Mouse (Mus musculus): ENCODE data around the gene Abcf2. TPM values are rescaled to one million over a fixed set of nuclear protein-coding genes. Genes with fewer than 3 reads are reported as not detected.

Gene Abcf2
- polyA plus RNA-seq, 1 experiment from 2014 or later = 82.7 TPM

DNA sequence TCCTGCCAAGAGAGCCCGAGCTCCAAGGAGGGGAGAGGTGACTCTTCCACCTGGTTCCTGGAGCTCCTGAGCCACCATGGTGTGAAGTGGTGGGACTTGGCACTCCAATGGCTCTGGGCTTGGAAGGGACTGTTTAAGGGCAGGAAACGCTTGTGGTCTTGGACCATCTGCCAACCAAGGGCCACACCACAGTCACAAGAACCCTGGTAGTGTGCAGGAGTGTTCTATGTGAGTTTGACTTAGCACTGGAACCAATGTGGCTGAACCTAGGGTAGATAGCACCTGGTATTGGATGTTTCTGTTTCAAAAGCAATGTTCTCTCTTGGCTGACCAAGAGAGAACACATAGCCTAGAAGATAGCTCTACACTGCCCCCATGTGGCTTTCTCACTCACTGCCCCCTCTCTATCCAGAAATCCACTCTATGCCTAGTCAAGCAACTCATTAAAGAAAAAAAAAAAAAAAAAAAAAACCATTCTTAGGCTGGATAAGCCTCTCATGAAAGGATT, 20.0 kb upstream of the Abcf2 start:
- ATAC-seq = peak; percentile 31
- peaks cover 34% of the 10 kb centered on the region for H3K4me1 ChIP-seq (ENCODE audit: control insufficient read depth, insufficient read depth, low read length)
- peaks cover 15% of the 10 kb centered on the region for H3K27me3 ChIP-seq (replicated peaks; ENCODE audit: control insufficient read depth, insufficient read depth, low read length)
- no peak overlapping the region for H3K4me2 ChIP-seq (ENCODE audit: low read depth, low read length)
- peaks cover 3% of the 10 kb centered on the region; the same call in 1 of the 2 replicates for H3K36me3 ChIP-seq (ENCODE audit: control insufficient read depth, insufficient read depth, low read length)
- WGBS = 61% methylated on average over 2 of the region's 2 CpGs
- H3K4me3 ChIP-seq (ENCODE audit: low read length) = no peak overlapping the region
- no peak overlapping the region for H3K27ac ChIP-seq (ENCODE audit: low read length)
- no peak overlapping the region for H3K9ac ChIP-seq (ENCODE audit: low read depth, low read length)
- H3K9me3 ChIP-seq (ENCODE audit: control insufficient read depth, low read length) = no peaks in the 10 kb centered on the region

DNA sequence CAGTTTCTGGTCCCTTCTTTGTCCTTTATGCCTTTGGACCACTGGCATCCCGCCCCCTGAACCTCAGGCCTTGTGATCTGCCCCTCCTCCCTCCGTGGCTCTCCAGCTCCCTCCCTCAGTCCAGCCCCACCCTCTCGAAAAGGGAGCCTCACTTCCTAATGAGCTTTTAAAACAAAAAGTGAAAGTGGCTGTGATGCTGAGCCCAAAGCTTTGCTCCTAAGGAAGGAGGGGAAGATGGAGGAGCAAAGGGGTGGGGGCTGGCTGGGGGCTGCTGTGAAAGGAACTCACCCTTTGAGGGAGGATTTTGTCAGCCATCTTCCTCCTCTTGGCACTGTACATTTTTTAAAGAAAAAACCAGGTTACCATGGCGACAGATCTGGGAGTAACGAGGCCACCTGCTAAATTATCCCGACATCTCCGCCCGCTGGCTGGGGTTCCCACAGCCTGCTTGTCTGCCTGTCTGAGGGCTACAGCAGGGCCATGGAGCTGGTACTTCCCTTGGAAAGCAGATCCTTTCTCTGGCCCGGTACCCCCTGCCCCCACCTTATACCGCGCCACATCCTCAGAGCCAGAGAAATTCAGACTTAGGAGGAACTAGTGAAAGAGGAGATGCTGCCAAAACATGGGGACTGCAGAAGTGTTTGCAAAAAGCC, 19.4 kb upstream of the Abcf2 start:
- H3K27me3 ChIP-seq (replicated peaks; ENCODE audit: control insufficient read depth, insufficient read depth, low read length) = peaks cover 15% of the 10 kb centered on the region
- peaks cover 37% of the 10 kb centered on the region for H3K4me1 ChIP-seq (ENCODE audit: control insufficient read depth, insufficient read depth, low read length)
- WGBS = 24% methylated on average over 11 of the region's 11 CpGs
- no peak overlapping the region for H3K4me2 ChIP-seq (ENCODE audit: low read depth, low read length)
- no peak overlapping the region for H3K27ac ChIP-seq (ENCODE audit: low read length)
- H3K9ac ChIP-seq (ENCODE audit: low read depth, low read length) = no peak overlapping the region
- no peak for ATAC-seq
- no peaks in the 10 kb centered on the region for H3K9me3 ChIP-seq (ENCODE audit: control insufficient read depth, low read length)
- H3K4me3 ChIP-seq (ENCODE audit: low read length) = no peak overlapping the region
- peaks cover 8% of the 10 kb centered on the region; the same call in 1 of the 2 replicates for H3K36me3 ChIP-seq (ENCODE audit: control insufficient read depth, insufficient read depth, low read length)

DNA sequence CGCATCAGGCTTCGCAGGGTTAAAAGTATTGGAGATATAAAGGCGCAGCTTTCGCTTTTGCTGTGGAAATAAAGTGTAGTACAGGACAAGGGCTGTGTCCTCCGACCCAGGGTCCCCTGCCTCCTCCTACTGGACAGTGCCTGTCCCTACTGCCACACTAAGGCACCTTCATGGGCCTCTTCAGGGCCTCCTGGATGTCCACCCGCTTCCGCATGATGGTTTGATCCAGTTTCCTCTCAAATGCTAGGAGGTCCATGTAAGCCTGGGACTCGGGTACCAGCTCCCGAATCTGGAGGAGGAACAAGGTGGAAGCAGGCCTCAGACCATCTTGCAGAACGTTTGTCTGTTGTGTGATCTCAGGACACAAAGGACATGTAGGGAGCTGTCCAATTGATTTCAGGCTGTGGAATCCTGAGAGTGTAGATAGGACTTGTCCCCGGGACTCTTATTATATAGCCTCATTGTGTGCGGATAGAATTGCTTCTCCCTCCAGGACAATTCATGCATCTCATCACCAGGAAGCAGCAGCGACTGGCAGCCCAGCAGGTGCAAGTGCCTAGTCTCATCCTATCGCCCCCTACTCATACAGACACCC, 18.6 kb upstream of the Abcf2 start:
- Histone ChIP-seq H3K4me2 (ENCODE audit: low read depth, low read length) (no peak overlapping the region), H3K4me1 (ENCODE audit: control insufficient read depth, insufficient read depth, low read length) (peaks cover 37% of the 10 kb centered on the region), H3K36me3 (ENCODE audit: control insufficient read depth, insufficient read depth, low read length) (peaks cover 8% of the 10 kb centered on the region; the same call in 1 of the 2 replicates), H3K27me3 (replicated peaks; ENCODE audit: control insufficient read depth, insufficient read depth, low read length) (peaks cover 14% of the 10 kb centered on the region), H3K9ac (ENCODE audit: low read depth, low read length) (no peak overlapping the region), H3K27ac (ENCODE audit: low read length) (no peak overlapping the region), H3K9me3 (ENCODE audit: control insufficient read depth, low read length) (no peaks in the 10 kb centered on the region), H3K4me3 (ENCODE audit: low read length) (no peak overlapping the region)
- 69% methylated on average over 14 of the region's 14 CpGs for WGBS
- ATAC-seq = no peak

DNA sequence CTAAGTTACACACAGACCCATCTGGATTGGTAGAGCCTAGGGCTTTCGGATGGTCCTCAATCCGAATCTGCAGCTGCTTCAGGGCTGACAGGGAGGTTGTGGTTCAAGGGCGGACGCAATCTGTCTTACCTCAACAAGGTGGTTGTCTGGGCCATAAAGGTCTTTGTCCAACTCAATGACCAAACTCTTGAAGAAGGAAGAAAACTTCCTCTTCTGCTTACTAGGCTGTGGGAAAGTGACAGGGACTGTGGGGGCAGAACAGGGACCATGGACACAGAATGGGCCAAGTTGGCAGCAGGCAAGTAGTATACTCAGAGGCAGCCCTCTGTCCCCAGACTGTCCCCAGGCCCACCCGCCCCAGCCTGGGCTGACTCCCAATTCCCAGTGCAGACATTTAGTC, 18.0 kb upstream of the Abcf2 start:
- no peak overlapping the region for H3K4me2 ChIP-seq (ENCODE audit: low read depth, low read length)
- H3K36me3 ChIP-seq (ENCODE audit: control insufficient read depth, insufficient read depth, low read length) = peaks cover 8% of the 10 kb centered on the region; the same call in 1 of the 2 replicates
- H3K9ac ChIP-seq (ENCODE audit: low read depth, low read length) = no peak overlapping the region
- no peak overlapping the region for H3K27ac ChIP-seq (ENCODE audit: low read length)
- ATAC-seq = no peak
- peaks cover 32% of the 10 kb centered on the region for H3K4me1 ChIP-seq (ENCODE audit: control insufficient read depth, insufficient read depth, low read length)
- WGBS = 91% methylated on average over 5 of the region's 5 CpGs
- no peaks in the 10 kb centered on the region for H3K9me3 ChIP-seq (ENCODE audit: control insufficient read depth, low read length)
- no peak overlapping the region for H3K4me3 ChIP-seq (ENCODE audit: low read length)
- peaks cover 10% of the 10 kb centered on the region for H3K27me3 ChIP-seq (replicated peaks; ENCODE audit: control insufficient read depth, insufficient read depth, low read length)

DNA sequence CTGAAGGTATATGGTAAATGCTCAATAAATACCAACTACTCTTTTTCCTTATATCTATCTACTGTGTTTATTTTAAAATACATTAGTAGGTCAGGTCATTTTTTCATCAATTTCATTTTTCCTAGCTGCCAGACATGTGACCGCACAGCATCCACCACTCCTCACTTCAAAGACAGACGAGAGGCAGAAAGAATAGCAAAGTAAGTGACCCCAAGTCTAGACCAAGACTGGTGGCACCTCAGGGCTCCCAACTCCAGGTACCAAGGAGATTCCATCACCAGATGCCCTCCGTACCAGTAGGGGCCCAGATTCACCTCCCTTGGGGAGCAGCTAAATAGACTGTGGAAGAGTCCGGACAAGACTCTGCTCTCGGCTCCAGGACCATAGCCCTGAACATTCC, 17.1 kb upstream of the Abcf2 start:
- 86% methylated on average over 5 of the region's 5 CpGs for WGBS
- H3K9me3 ChIP-seq (ENCODE audit: control insufficient read depth, low read length) = no peaks in the 10 kb centered on the region
- H3K9ac ChIP-seq (ENCODE audit: low read depth, low read length) = no peak overlapping the region
- H3K4me1 ChIP-seq (ENCODE audit: control insufficient read depth, insufficient read depth, low read length) = peaks cover 31% of the 10 kb centered on the region
- H3K36me3 ChIP-seq (ENCODE audit: control insufficient read depth, insufficient read depth, low read length) = peaks cover 12% of the 10 kb centered on the region
- H3K4me2 ChIP-seq (ENCODE audit: low read depth, low read length) = no peak overlapping the region
- no peak overlapping the region for H3K4me3 ChIP-seq (ENCODE audit: low read length)
- H3K27me3 ChIP-seq (replicated peaks; ENCODE audit: control insufficient read depth, insufficient read depth, low read length) = peaks cover 10% of the 10 kb centered on the region
- ATAC-seq = no peak
- H3K27ac ChIP-seq (ENCODE audit: low read length) = no peak overlapping the region

DNA sequence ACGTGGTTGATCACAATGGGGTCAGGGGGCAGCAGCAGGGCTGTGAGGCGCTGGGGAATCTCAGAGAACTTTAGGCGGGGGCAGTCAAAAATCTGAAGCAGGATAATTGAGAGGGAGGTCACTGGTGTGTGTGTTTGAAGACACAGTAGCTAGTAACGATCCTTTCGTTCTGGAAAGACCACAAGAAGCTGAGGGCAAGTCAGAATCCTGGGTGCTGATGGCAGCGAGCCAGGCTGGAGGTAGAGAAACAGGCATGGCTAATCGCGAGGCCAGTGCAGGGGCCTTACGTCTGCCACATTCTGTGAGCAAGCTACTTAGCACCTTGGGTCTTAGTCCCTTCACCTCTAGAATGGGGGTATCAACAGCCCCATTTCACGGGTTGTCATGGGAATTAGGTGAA, 16.7 kb upstream of the Abcf2 start:
- Histone ChIP-seq H3K36me3 (ENCODE audit: control insufficient read depth, insufficient read depth, low read length) (peaks cover 12% of the 10 kb centered on the region), H3K4me3 (ENCODE audit: low read length) (no peak overlapping the region), H3K9me3 (ENCODE audit: control insufficient read depth, low read length) (no peaks in the 10 kb centered on the region), H3K27ac (ENCODE audit: low read length) (no peak overlapping the region), H3K27me3 (replicated peaks; ENCODE audit: control insufficient read depth, insufficient read depth, low read length) (peaks cover 6% of the 10 kb centered on the region), H3K4me1 (ENCODE audit: control insufficient read depth, insufficient read depth, low read length) (peaks cover 28% of the 10 kb centered on the region), H3K4me2 (ENCODE audit: low read depth, low read length) (no peak overlapping the region), H3K9ac (ENCODE audit: low read depth, low read length) (no peak overlapping the region)
- WGBS = 70% methylated on average over 10 of the region's 10 CpGs
- ATAC-seq = no peak

DNA sequence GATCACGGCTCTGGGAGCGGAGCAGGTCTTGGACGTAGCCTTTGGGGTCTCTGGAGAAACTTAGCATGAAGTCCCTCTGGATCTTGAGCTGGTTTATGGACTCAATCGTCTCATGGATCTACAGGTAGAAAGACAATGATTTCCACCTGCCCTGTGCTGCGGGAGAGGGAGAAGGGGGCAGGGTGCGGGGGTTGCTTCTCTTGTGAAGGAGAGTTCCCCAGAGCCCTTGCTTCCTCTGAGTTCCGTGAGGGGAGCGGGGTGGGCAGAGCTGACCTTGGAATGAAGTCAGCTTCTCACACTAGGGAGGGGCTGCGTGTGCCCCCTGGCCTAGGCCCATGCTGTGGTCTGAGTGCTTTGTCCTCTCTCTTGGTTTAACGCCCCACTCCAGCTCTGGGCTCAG, 16.0 kb upstream of the Abcf2 start:
- peaks cover 12% of the 10 kb centered on the region for H3K36me3 ChIP-seq (ENCODE audit: control insufficient read depth, insufficient read depth, low read length)
- WGBS = 85% methylated on average over 10 of the region's 10 CpGs
- H3K4me2 ChIP-seq (ENCODE audit: low read depth, low read length) = no peak overlapping the region
- no peaks in the 10 kb centered on the region for H3K9me3 ChIP-seq (ENCODE audit: control insufficient read depth, low read length)
- H3K27me3 ChIP-seq (replicated peaks; ENCODE audit: control insufficient read depth, insufficient read depth, low read length) = no peaks in the 10 kb centered on the region
- no peak overlapping the region for H3K27ac ChIP-seq (ENCODE audit: low read length)
- peaks cover 22% of the 10 kb centered on the region for H3K4me1 ChIP-seq (ENCODE audit: control insufficient read depth, insufficient read depth, low read length)
- no peak for ATAC-seq
- no peak overlapping the region for H3K9ac ChIP-seq (ENCODE audit: low read depth, low read length)
- H3K4me3 ChIP-seq (ENCODE audit: low read length) = no peak overlapping the region

DNA sequence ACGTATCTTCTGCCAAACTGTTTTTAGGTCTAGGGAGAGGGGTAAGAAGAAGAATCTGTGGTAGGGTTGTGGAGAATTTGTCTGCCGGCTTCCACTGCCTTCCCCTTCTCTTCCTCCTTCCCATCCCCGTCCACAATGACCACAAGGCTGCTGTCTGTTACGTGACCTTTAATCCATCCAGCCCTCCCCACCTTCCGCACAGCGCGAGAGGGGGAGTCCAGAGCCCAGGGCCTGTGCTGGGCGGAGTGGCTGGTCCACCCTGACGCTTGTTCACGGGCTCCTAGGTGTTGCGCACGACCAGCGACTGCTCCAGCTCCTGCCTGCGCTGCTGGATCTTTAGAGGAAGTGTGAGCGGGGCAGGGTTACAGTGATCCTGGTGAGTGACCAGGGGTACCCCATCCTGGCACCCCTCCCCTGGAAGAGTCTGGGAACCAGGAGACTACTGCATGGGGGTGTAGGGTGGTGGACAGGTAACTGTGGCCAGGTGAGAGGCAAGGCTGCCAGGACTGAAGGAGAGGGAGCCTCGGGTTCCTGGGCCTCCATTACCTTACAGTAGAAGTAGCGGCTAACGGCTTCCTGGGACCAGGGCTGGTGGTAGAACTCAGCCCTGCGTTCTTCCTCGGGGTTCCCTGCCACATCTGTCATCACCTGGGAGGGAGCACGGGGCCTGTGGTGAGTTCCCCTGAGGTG, 15.3 kb upstream of the Abcf2 start:
- Histone ChIP-seq H3K36me3 (ENCODE audit: control insufficient read depth, insufficient read depth, low read length) (peaks cover 12% of the 10 kb centered on the region), H3K9me3 (ENCODE audit: control insufficient read depth, low read length) (no peaks in the 10 kb centered on the region), H3K27ac (ENCODE audit: low read length) (no peak overlapping the region), H3K9ac (ENCODE audit: low read depth, low read length) (0 out of 2 replicates have a peak overlapping the region, but pooled peaks have one; percentile 14), H3K4me2 (ENCODE audit: low read depth, low read length) (no peak overlapping the region), H3K4me3 (ENCODE audit: low read length) (no peak overlapping the region), H3K27me3 (replicated peaks; ENCODE audit: control insufficient read depth, insufficient read depth, low read length) (no peaks in the 10 kb centered on the region), H3K4me1 (ENCODE audit: control insufficient read depth, insufficient read depth, low read length) (peaks cover 23% of the 10 kb centered on the region)
- ATAC-seq = no peak
- 68% methylated on average over 21 of the region's 21 CpGs for WGBS

DNA sequence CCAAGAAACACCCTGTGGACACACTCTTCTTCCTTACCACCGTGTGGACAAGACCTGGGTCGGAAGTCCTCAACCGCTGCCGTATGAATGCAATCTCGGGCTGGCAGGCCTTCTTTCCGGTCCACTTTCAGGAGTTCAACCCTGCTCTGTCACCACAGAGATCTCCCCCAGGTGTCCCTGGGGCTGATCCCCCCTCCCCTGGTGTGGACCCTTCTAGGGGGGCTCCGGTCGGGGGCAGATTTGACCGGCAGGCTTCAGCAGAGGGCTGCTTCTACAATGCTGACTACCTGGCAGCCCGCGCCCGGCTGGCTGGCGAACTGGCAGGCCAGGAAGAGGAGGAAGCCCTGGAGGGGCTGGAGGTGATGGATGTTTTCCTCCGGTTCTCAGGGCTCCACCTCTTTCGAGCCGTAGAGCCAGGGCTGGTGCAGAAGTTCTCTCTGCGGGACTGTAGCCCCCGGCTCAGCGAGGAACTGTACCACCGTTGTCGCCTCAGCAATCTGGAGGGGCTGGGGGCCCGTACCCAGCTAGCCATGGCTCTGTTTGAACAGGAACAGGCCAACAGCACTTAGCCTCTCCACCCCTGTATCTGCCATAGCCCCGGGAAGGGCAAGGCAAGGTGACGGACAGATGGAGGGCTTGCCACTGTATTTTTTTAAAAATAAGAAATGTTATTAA, 14.7 kb upstream of the Abcf2 start:
- Histone ChIP-seq H3K4me3 (ENCODE audit: low read length) (0 out of 2 replicates have a peak overlapping the region, but pooled peaks have one; percentile 4), H3K27ac (ENCODE audit: low read length) (0 out of 2 replicates have a peak overlapping the region, but pooled peaks have one; percentile 29), H3K27me3 (replicated peaks; ENCODE audit: control insufficient read depth, insufficient read depth, low read length) (no peaks in the 10 kb centered on the region), H3K4me1 (ENCODE audit: control insufficient read depth, insufficient read depth, low read length) (peaks cover 26% of the 10 kb centered on the region), H3K9me3 (ENCODE audit: control insufficient read depth, low read length) (no peaks in the 10 kb centered on the region), H3K9ac (ENCODE audit: low read depth, low read length) (0 out of 2 replicates have a peak overlapping the region, but pooled peaks have one; percentile 49), H3K36me3 (ENCODE audit: control insufficient read depth, insufficient read depth, low read length) (peaks cover 12% of the 10 kb centered on the region), H3K4me2 (ENCODE audit: low read depth, low read length) (peak overlapping the region; percentile 33; the same call in 1 of the 2 replicates)
- no peak for ATAC-seq
- 53% methylated on average over 24 of the region's 24 CpGs for WGBS
